Mouse (Mus musculus): ENCODE measurements around the gene Lrrc29.

DNA sequence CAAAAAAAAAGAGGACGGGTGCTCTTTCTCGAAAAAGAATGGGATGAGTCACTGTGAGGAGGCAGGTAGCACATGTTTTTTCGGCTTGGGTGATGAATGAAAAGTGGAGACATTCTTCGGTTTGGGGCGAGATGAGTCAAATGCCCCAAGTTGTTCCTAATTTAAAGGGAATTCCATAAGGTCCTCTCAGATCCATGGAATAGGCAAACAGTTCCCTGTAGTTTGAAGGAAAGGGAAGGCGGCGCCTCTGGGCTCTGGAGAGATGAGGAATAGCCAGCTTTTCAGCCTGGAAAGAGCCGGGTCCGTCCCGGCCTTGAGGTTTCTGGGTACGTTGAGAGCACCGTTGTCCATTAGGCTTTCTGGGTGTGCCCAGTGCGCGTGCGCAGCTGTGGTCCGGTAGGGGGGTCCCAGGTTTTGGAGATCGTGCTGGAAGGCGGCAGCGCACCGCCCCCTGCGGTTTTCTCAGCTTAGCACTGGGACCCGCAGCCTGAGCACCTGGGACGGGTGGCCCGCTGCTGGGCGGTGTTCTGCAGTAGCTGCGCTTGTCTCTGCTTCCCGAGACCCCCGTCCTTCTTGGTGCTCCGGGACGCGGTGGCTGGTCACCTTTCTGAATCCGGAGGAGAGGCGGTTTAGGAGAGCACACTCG, 22.5 kb upstream of the Lrrc29 start, which contains the start of gene Slc9a5:
- no peak for TF ChIP-seq POLR2A (IDR thresholded peaks at IDR 0.05; ENCODE audit: borderline replicate concordance, extremely low read depth, insufficient read depth, insufficient read length, poor library complexity, severe bottlenecking)
- no peak for TF ChIP-seq CTCF (IDR thresholded peaks at IDR 0.05; ENCODE audit: borderline replicate concordance, extremely low read depth, insufficient read depth, insufficient read length)

Data from brain, embryonic 14.5 days (tissue).